Mouse (Mus musculus) ES-Bruce4 (cell line): ENCODE data around the gene Relb.

Source experiments
- CTCF ChIP-seq: IDR thresholded peaks from one replicate; pipeline ENCODE4 v1.8.1; 2011; ENCODE audit warnings: low read depth, low read length
- EP300 ChIP-seq: IDR thresholded peaks from 2 replicates; pipeline ENCODE4 v1.6.1; 2011; ENCODE audit warnings: low read depth, low read length; ENCODE audit not compliant: insufficient read depth
- POLR2A ChIP-seq: IDR thresholded peaks from one replicate; pipeline ENCODE4 v1.8.1; 2011; ENCODE audit warnings: low read length; ENCODE audit not compliant: insufficient read depth

DNA sequence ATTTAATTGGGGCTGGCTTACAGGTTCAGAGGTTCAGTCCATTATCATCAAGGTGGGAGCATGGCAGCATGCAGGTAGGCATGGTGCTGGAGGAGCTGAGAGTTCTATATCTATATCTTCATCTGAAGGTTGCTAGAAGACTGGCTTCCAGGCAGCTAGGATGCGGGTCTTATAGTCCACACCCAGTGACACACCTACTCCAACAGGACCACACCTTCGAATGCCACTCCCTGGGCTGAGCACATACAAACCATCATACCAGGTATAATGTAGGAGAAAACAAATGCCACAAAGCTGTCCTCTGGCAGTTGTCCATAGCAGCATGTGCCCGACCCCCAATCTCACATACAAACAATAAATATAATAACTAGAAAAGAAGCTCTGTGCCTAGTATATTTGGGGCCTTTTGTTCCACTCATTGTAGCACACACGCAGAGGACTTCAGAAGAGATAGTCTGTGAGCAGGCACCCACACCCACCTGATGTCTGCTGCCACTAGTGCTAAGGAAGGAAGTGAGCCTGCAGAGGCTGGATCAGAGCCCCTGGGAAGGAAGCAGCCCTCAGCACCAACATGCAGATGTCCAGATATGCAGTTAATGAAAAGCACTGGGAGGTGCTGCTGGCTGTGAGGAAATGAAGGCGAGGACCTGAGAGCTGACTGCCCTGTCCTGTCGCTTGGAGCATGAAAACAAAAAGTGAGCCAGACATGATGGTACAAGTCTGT lies 22.0 kb upstream of the Relb start:
- TF ChIP-seq EP300 (no peak), CTCF (no peak), POLR2A (no peak)
